Mouse (Mus musculus): ENCODE measurements around the gene Rac3. TPM values are rescaled to one million over a fixed set of nuclear protein-coding genes. Genes with fewer than 3 reads are reported as not detected.
"Not testable (repeated sequence)": the region's sequence is repeated elsewhere in the genome, so short reads cannot be mapped to it uniquely, and the experiment has no call there.

Rac3 gene
- polyA plus RNA-seq, 1 experiment from 2014 or later, result 12.1 TPM

DNA sequence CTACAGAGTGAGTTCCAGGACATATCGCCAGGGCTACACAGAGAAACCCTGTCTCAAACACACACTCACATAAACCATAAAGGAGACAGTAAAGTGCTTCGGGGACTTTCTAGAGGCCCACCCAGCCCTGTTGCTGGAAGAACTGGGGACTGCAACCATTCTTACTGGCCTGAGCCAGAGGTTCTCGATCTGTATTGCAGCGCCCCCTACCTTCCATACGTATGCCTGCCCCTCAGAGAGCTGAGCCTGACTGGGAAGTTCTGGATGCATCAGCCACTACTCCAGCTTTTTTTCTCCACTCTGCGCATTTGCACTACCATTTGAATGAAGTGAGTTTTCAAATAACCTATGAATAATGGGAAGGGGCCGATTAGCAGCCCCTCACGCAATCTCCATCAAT is 28.2 kb downstream of the Rac3 start:
- Histone ChIP-seq H3K27me3 (ENCODE audit: control insufficient read depth, insufficient read depth, low read length) (no peaks in the 10 kb centered on the region), H3K36me3 (ENCODE audit: control insufficient read depth, insufficient read depth, low read length) (no peaks in the 10 kb centered on the region), H3K9ac (ENCODE audit: low read length) (no peak overlapping the region), H3K4me1 (ENCODE audit: control insufficient read depth, insufficient read depth, low read length) (no peaks in the 10 kb centered on the region), H3K4me3 (ENCODE audit: low read depth, low read length) (no peak overlapping the region), H3K4me2 (ENCODE audit: low read depth) (no peak overlapping the region), H3K9me3 (ENCODE audit: control insufficient read depth, low read length) (no peaks in the 10 kb centered on the region), H3K27ac (ENCODE audit: low read depth, low read length) (no peak overlapping the region)
- no peak for ATAC-seq (ENCODE audit: insufficient read depth, low FRiP score, low TSS enrichment)
- DNase-seq (ENCODE audit: low spot score), result no peak
- 67% methylated on average over 8 of the region's 8 CpGs for WGBS

DNA sequence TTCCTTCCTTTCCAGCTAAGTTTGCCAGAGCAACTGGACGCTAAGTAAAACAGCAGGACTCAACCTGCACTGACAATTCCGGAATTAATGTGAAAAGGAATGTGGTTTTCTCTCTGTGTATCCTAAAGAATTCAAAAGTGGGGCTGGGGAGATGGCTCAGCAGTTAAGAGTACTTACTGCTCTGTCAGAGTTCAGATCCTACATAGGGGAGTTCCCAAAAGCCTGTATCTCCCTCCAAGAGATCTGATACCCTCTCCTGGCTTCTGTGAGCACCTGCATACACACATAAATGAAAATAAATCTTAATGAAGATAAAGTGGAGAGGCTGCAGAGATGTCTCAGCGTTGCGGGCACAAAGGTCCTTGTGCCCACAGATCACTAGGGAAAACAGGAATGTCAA is 30.3 kb downstream of the Rac3 start:
- DNase-seq (ENCODE audit: low spot score) (no peak), ATAC-seq (ENCODE audit: insufficient read depth, low FRiP score, low TSS enrichment) (no peak)
- Histone ChIP-seq H3K4me2 (ENCODE audit: low read depth) (no peak overlapping the region), H3K9ac (ENCODE audit: low read length) (no peak overlapping the region), H3K27me3 (ENCODE audit: control insufficient read depth, insufficient read depth, low read length) (no peaks in the 10 kb centered on the region), H3K36me3 (ENCODE audit: control insufficient read depth, insufficient read depth, low read length) (no peaks in the 10 kb centered on the region), H3K4me1 (ENCODE audit: control insufficient read depth, insufficient read depth, low read length) (no peaks in the 10 kb centered on the region), H3K4me3 (ENCODE audit: low read depth, low read length) (no peak overlapping the region), H3K27ac (ENCODE audit: low read depth, low read length) (no peak overlapping the region), H3K9me3 (ENCODE audit: control insufficient read depth, low read length) (no peaks in the 10 kb centered on the region)
- 72% methylated on average over 4 of the region's 4 CpGs for WGBS

DNA sequence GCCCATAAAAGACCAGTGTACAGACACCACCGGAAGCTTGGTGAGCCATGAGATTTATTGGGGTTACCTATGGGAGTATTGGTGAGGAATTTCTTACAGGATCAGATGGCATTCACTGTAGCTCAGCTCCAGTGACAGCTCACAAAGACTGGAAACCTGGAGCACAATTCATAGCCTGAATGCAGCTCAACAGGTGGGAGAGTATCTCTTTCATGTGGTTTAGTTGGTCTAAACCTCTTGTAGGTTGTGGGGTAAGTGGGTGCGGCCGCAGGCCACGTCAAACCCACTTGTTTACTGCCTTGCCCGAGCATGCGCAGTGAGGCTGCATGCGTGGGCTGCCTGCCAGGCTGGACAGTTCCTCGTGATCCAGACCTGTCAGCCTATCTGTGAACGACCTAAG is 39.0 kb downstream of the Rac3 start:
- no peak for ATAC-seq (ENCODE audit: insufficient read depth, low FRiP score, low TSS enrichment)
- peaks cover 6% of the 10 kb centered on the region; the same call in 1 of the 2 replicates for H3K27me3 ChIP-seq (ENCODE audit: control insufficient read depth, insufficient read depth, low read length)
- H3K9me3 ChIP-seq (ENCODE audit: control insufficient read depth, low read length), result no peaks in the 10 kb centered on the region
- 87% methylated on average over 9 of the region's 9 CpGs for WGBS
- H3K9ac ChIP-seq (ENCODE audit: low read length), result no peak overlapping the region
- no peak overlapping the region for H3K27ac ChIP-seq (ENCODE audit: low read depth, low read length)
- H3K36me3 ChIP-seq (ENCODE audit: control insufficient read depth, insufficient read depth, low read length), result no peaks in the 10 kb centered on the region
- no peak for DNase-seq (ENCODE audit: low spot score)
- H3K4me1 ChIP-seq (ENCODE audit: control insufficient read depth, insufficient read depth, low read length), result no peaks in the 10 kb centered on the region
- no peak overlapping the region for H3K4me2 ChIP-seq (ENCODE audit: low read depth)
- H3K4me3 ChIP-seq (ENCODE audit: low read depth, low read length), result no peak overlapping the region

DNA sequence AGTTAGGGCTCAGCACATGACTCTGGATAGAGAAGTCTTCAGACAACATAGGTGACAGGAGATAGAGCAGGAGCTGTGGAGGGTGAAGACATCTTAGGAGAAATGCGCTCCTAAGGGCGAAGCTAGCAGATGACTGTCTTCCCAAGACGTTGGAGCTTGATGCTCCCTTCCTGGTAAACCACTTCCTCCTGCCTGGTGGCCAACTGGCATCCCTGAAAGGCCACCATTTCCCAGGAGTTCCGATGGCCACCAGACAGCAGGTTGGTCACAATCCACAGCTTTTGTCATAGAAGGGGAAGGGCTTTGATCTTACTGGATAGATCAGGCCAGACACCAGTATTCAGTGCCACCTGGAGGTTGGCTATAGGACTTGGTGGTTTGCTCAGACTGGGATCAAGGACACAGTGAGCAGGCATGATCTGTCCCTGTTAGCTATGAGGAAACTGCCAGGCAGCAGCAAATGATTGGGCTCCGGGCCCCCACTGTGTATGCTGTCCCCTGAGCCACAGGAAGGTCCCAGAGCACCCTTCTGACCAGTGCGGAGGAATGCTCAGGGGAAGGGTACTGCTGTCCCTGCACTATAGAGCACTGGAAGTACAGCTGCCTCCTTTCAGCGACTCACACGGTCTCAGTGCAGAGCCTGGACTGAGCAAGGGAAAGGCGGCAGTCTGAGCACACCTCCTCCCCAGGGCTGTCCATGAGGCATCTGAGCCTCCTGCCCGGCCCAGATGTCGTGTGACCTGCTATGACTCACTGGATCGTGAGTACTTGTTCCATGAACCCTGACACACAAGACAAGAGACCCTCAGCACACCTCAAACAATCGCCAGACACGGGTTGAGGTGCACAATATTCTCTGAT is 40.8 kb downstream of the Rac3 start:
- H3K27ac ChIP-seq (ENCODE audit: low read depth, low read length), result no peak overlapping the region
- H3K9ac ChIP-seq (ENCODE audit: low read length), result no peak overlapping the region
- H3K36me3 ChIP-seq (ENCODE audit: control insufficient read depth, insufficient read depth, low read length), result no peaks in the 10 kb centered on the region
- H3K4me2 ChIP-seq (ENCODE audit: low read depth), result no peak overlapping the region
- no peaks in the 10 kb centered on the region for H3K4me1 ChIP-seq (ENCODE audit: control insufficient read depth, insufficient read depth, low read length)
- DNase-seq (ENCODE audit: low spot score), result no peak
- ATAC-seq (ENCODE audit: insufficient read depth, low FRiP score, low TSS enrichment), result no peak
- WGBS, result 71% methylated on average over 14 of the region's 14 CpGs
- no peaks in the 10 kb centered on the region for H3K9me3 ChIP-seq (ENCODE audit: control insufficient read depth, low read length)
- H3K27me3 ChIP-seq (ENCODE audit: control insufficient read depth, insufficient read depth, low read length), result peaks cover 6% of the 10 kb centered on the region; the same call in 1 of the 2 replicates
- H3K4me3 ChIP-seq (ENCODE audit: low read depth, low read length), result no peak overlapping the region

DNA sequence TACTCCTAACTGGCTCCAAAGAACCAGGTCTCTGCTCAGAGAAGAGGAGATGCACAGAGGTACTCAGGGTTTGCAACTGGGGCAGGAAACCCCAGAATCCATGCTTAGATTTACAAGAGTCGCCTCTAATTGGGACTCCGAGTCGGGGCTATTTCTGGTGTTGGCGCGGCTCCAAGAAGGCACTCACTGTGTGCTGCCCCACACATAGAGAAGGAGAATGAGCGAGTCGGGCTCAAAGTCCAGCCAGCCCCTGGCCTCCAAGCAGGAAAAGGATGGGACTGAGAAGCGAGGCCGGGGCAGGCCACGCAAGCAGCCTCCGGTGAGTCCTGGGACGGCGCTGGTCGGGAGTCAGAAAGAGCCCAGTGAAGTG is 41.4 kb downstream of the Rac3 start, which contains the start of gene Hmga1b:
Hmga1b (plus strand) TSS at position 123 of the 370 bp plus-strand sequence.
- DNase-seq (ENCODE audit: low spot score); H3K4me3 ChIP-seq (ENCODE audit: low read depth, low read length); H3K27ac ChIP-seq (ENCODE audit: low read depth, low read length); H3K4me2 ChIP-seq (ENCODE audit: low read depth); H3K9me3 ChIP-seq (ENCODE audit: control insufficient read depth, low read length); ATAC-seq (ENCODE audit: insufficient read depth, low FRiP score, low TSS enrichment); H3K27me3 ChIP-seq (ENCODE audit: control insufficient read depth, insufficient read depth, low read length); H3K36me3 ChIP-seq (ENCODE audit: control insufficient read depth, insufficient read depth, low read length); H3K9ac ChIP-seq (ENCODE audit: low read length); H3K4me1 ChIP-seq (ENCODE audit: control insufficient read depth, insufficient read depth, low read length): not testable (repeated sequence)
- 31% methylated on average over 11 of the region's 14 CpGs for WGBS

DNA sequence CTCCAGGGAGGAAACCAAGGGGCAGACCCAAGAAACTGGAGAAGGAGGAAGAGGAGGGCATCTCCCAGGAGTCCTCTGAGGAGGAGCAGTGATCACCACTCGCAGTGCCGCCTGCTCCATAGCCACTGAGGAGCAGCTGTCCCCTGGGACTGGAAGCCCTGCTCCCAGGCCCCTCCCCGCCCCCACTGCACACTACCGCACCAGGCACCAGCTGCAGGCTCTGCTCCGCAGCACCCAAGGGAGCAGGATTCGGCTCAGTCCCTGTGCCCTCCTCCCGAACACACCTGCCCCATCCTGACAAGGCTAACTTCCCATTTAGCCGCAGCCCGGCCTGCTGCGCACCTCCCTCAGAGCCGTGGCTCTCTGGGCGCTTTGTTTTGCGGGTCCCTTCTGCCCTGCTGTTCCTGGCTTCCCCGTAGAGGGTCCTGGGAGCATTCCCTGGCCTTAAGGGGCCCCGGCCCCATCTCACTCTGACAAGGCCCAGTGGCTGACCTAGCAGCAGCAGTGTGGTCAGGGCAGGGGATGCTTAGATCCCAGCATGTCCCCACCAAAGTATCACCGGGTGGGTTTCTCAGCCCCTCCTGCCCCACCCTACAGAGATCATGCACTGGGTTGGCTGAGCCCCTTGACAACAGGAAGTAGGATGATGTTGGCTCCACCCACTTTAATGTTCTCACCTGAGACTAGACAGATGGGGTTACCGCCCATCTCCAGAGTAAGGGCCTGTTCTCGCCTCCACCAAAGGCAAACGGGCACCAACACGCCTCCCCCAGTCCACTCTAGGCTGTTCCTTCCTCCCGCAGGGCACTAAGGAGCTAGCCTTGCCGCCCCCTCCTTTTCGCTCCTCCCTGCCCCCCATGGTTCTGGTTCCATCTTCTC is 42.1 kb downstream of the Rac3 start:
- H3K27ac ChIP-seq (ENCODE audit: low read depth, low read length); ATAC-seq (ENCODE audit: insufficient read depth, low FRiP score, low TSS enrichment); H3K27me3 ChIP-seq (ENCODE audit: control insufficient read depth, insufficient read depth, low read length); H3K4me3 ChIP-seq (ENCODE audit: low read depth, low read length); H3K4me1 ChIP-seq (ENCODE audit: control insufficient read depth, insufficient read depth, low read length); H3K36me3 ChIP-seq (ENCODE audit: control insufficient read depth, insufficient read depth, low read length); H3K4me2 ChIP-seq (ENCODE audit: low read depth); H3K9me3 ChIP-seq (ENCODE audit: control insufficient read depth, low read length); H3K9ac ChIP-seq (ENCODE audit: low read length); DNase-seq (ENCODE audit: low spot score): not testable (repeated sequence)
- 9% methylated on average over 6 of the region's 23 CpGs for WGBS

DNA sequence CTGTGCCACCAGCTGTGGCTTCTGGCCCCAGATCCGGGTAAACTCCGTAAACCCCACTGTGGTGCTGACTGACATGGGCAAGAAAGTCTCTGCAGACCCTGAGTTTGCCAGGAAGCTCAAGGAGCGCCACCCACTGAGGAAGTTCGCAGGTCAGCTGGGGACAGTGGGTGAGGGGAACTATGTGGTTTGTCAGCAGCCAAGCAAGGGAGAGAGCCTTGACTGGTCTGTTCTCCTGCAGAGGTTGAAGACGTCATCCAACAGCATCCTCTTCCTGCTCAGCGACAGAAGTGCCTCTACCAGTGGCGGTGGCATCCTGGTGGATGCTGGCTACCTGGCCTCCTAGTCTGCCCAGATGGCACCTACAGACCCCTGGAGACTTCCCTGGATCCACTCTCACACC is 45.8 kb downstream of the Rac3 start:
- not testable (repeated sequence) for H3K4me3 ChIP-seq (ENCODE audit: low read depth, low read length); H3K4me1 ChIP-seq (ENCODE audit: control insufficient read depth, insufficient read depth, low read length); H3K27ac ChIP-seq (ENCODE audit: low read depth, low read length); H3K27me3 ChIP-seq (ENCODE audit: control insufficient read depth, insufficient read depth, low read length); H3K36me3 ChIP-seq (ENCODE audit: control insufficient read depth, insufficient read depth, low read length); H3K4me2 ChIP-seq (ENCODE audit: low read depth); DNase-seq (ENCODE audit: low spot score); ATAC-seq (ENCODE audit: insufficient read depth, low FRiP score, low TSS enrichment); H3K9me3 ChIP-seq (ENCODE audit: control insufficient read depth, low read length); H3K9ac ChIP-seq (ENCODE audit: low read length)
- WGBS, result 87% methylated on average over 3 of the region's 7 CpGs

DNA sequence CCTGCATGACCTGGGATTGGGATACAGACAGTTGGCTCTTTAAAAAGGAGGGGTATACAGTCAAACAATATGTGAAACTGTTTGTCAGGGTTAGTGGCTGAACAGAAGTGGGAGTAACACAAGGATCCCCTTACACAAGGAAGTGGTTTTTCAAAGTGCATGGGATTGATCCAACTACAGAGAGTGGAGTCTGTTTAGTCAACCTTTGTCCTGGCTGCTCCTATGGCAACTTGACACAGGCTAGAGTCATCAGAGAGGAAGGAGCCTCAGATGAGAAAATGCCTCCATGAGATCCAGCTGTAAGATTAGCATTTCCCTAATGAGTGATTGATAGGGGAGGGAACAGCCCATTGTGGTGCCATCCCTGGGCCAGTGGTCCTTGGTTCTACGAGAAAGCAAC is 46.9 kb downstream of the Rac3 start:
- H3K9ac ChIP-seq (ENCODE audit: low read length), result no peak overlapping the region
- 67% methylated on average over 1 of the region's 1 CpGs for WGBS
- ATAC-seq (ENCODE audit: insufficient read depth, low FRiP score, low TSS enrichment), result no peak

More for the DNA sequence above, 46.9 kb downstream of the Rac3 start:
- Histone ChIP-seq H3K4me2 (ENCODE audit: low read depth) (no peak overlapping the region), H3K27me3 (ENCODE audit: control insufficient read depth, insufficient read depth, low read length) (no peaks in the 10 kb centered on the region), H3K27ac (ENCODE audit: low read depth, low read length) (no peak overlapping the region), H3K9me3 (ENCODE audit: control insufficient read depth, low read length) (no peaks in the 10 kb centered on the region), H3K36me3 (ENCODE audit: control insufficient read depth, insufficient read depth, low read length) (no peaks in the 10 kb centered on the region), H3K4me1 (ENCODE audit: control insufficient read depth, insufficient read depth, low read length) (no peaks in the 10 kb centered on the region), H3K4me3 (ENCODE audit: low read depth, low read length) (no peak overlapping the region)
- DNase-seq (ENCODE audit: low spot score), result no peak

All from neural tube, embryonic 11.5 days (tissue).